Mouse (Mus musculus) kidney, adult 11 months (tissue): ENCODE results near the gene Agap1.

Experiments used
- DNase-seq: peaks from one replicate; pipeline ENCODE4 v3.0.0; 2022

Gene Agap1

GRCm38 (mm10) chr1:89550061-89550869 is 95.7 kb downstream of the Agap1 start:
- no peak for DNase-seq

- DNase-seq: no peak
These were observed 97.9 kb downstream of the Agap1 start for GRCm38 (mm10) chr1:89552470-89552869.

GRCm38 (mm10) chr1:89553791-89554190 is 99.2 kb downstream of the Agap1 start:
- no peak for DNase-seq

- DNase-seq: peak; percentile 81
These were observed 100.6 kb downstream of the Agap1 start for GRCm38 (mm10) chr1:89554969-89555856.

GRCm38 (mm10) chr1:89556006-89556405 is 101.4 kb downstream of the Agap1 start:
- DNase-seq: no peak

GRCm38 (mm10) chr1:89557401-89557800 is 102.8 kb downstream of the Agap1 start:
- DNase-seq: no peak

- no peak for DNase-seq
These were observed 103.5 kb downstream of the Agap1 start for GRCm38 (mm10) chr1:89558080-89558479.

- no peak for DNase-seq
These were observed 108.8 kb downstream of the Agap1 start for GRCm38 (mm10) chr1:89563399-89563798.

- no peak for DNase-seq
These were observed 112.2 kb downstream of the Agap1 start for GRCm38 (mm10) chr1:89566578-89567488.

GRCm38 (mm10) chr1:89568546-89569405 is 114.2 kb downstream of the Agap1 start:
- no peak for DNase-seq

GRCm38 (mm10) chr1:89570522-89571299 is 116.1 kb downstream of the Agap1 start:
- no peak for DNase-seq

- DNase-seq: no peak
These were observed 118.9 kb downstream of the Agap1 start for GRCm38 (mm10) chr1:89573486-89573885.

GRCm38 (mm10) chr1:89574941-89575890 is 120.6 kb downstream of the Agap1 start:
- DNase-seq: peak; percentile 27

GRCm38 (mm10) chr1:89576174-89576890 is 121.7 kb downstream of the Agap1 start:
- no peak for DNase-seq

- DNase-seq: peak; percentile 30
These were observed 122.4 kb downstream of the Agap1 start for GRCm38 (mm10) chr1:89576985-89577384.

GRCm38 (mm10) chr1:89580031-89580998 is 125.7 kb downstream of the Agap1 start:
- peak; percentile 64 for DNase-seq

- DNase-seq: peak; percentile 35
These were observed 126.6 kb downstream of the Agap1 start for GRCm38 (mm10) chr1:89580999-89581765.
